Mouse (Mus musculus): ENCODE data around the gene Ccdc194. TPM values are rescaled to one million over a fixed set of nuclear protein-coding genes. Genes with fewer than 3 reads are reported as not detected.

The Ccdc194 gene
- 0.27 and 0.49 TPM in 2 replicates for polyA plus RNA-seq (2015; fragmentation: Nextera tagmentation; extraction: Ambion mirVana)

DNA sequence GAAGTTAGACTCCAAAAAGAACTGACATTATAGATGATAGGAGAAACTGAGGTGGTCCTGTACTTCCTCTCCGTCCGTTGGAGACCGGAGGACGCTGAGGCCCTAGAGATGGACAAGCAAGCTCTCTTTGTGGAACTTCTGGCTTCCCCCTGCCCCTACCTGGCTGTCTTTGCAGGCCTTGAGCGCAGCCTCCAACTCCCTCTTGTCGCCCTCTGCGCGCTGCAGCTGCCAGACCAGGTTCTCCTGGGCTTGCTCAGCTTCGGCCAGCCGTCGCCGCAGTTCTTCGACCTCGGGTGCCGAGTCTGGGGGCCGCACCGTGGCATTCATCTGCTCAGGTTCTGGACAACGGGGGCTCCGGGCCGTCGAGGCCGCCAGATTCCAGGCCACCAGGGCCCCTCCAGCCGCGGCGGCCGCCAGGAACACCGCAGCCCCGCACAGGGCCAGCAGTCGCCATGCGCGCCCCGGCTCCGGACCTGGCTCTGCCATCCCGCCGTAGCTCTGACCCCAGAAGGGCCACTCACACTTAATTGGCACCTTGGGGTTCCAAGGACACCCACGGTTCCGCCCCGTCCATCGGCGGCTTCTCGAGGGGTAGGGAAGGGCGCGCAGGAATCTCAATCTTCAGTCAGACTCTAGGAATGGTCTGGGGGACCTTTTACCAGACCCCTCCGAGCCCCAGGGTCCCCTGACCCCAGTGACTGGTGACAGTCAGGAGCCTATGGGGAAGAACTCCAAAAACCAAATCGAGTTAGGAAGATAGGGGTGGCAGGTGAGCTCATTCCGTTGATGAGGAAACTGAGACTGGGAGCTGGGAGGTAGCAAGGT, at the start of gene Ccdc194:
Gene Ccdc194 (minus strand): TSS at position 486 of the 825 bp plus-strand sequence.
- 17% methylated on average over 46 of the region's 46 CpGs for WGBS
- Histone ChIP-seq H3K4me3 (replicated peaks) (0 out of 2 replicates have a peak within 1 kb of the TSS, but pooled peaks have one; percentile 9), H3K36me3 (no peaks in the 10 kb centered on the region), H3K27ac (peak within 1 kb of the TSS; percentile 46; the same call in 1 of the 2 replicates), H3K4me1 (peaks cover 10% of the 10 kb centered on the region; the same call in 1 of the 2 replicates), H3K9me3 (no peaks in the 10 kb centered on the region), H3K27me3 (replicated peaks) (peaks cover 11% of the 10 kb centered on the region), H3K4me2 (peak within 1 kb of the TSS; percentile 11; the same call in 1 of the 2 replicates), H3K9ac (no peak within 1 kb of the TSS)
- ATAC-seq (ENCODE audit: insufficient read depth, low FRiP score, low read depth) = no peak

DNA sequence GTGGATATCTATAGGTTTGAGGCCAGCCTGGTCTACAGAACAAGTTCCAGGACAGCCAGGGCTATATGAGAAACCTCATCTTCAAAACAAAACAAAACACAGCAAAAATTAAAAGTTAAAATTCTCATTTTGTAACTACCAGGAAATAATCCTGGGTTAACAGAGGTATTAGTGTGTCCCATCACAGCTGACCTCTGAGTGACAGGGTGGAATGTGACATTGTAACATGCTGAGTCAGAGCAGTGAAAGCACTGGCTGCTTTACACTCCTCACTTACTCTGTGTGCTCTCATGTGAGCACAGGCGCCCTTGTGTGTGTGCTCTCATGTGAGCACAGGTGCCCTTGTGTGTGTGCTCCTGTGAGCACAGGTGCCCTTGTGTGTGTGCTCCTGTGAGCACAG, 49.5 kb upstream of the Ccdc194 start:
- Histone ChIP-seq H3K27ac (no peak overlapping the region), H3K9me3 (no peaks in the 10 kb centered on the region), H3K4me2 (no peak overlapping the region), H3K4me1 (peaks cover 7% of the 10 kb centered on the region; the same call in 1 of the 2 replicates), H3K4me3 (replicated peaks) (no peak overlapping the region), H3K27me3 (replicated peaks) (no peaks in the 10 kb centered on the region), H3K9ac (no peak overlapping the region), H3K36me3 (no peaks in the 10 kb centered on the region)
- no peak for ATAC-seq (ENCODE audit: insufficient read depth, low FRiP score, low read depth)
- 57% methylated on average over 1 of the region's 1 CpGs for WGBS

DNA sequence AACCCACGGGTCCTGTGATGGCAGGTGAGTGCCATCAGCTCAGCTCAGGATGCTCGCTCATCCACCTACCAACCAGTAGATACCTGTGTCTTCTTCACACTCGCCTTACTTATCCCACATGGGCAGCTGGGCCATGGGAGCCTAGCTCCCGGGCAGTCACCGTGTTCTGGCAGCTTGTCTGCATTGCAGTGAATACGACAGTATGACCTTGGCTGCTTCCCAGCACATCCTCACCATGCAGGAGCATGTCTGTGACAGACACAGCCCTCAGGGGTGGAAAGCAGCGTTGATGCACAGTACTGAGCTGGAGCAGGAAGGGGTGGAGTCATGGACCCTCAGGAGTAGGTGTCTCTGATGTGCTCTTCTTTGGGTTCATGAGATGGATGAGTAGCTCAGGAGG, 48.9 kb upstream of the Ccdc194 start:
- no peaks in the 10 kb centered on the region for H3K27me3 ChIP-seq (replicated peaks)
- H3K4me2 ChIP-seq = no peak overlapping the region
- no peak overlapping the region for H3K9ac ChIP-seq
- H3K4me1 ChIP-seq = peaks cover 7% of the 10 kb centered on the region; the same call in 1 of the 2 replicates
- H3K27ac ChIP-seq = no peak overlapping the region
- no peak overlapping the region for H3K4me3 ChIP-seq (replicated peaks)
- 70% methylated on average over 7 of the region's 7 CpGs for WGBS
- ATAC-seq (ENCODE audit: insufficient read depth, low FRiP score, low read depth) = no peak
- no peaks in the 10 kb centered on the region for H3K9me3 ChIP-seq
- H3K36me3 ChIP-seq = no peaks in the 10 kb centered on the region

DNA sequence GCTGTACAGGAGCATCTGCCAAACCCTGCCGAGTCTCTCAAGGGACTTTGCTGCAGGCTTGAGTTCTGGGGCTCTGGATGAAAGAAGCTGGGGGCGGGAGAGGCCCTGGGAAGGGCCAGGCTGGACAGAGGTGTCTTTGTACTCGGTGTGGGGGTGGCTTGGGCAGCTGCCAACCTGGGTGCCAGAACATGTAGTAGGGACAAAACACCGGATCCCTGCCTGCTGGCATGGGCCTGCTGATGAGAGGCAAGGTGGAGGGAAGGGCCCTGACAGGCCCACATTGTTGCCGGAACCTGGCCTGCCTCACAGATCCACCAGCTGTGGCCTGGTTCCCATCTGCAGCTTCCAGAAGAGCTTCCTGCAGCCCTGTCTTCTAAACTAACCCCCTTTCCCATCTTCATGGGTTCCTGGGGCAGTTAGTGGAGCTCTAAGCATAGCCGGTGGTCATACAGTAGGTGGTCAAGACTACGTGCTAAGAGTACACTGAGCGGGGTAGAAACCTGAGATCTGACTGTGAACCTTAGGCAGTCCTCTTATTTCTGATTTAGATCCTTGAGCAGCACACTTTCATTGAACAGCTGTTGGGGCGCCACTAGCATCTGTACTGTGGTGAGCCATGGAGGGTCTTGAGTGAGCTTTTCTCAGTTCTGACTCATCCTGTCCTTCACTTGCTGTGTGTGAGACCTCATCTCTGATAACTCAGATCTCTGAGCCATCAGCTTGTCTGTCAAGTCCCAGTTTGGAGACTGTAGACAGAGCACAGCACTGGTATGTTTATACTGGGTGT, 47.5 kb upstream of the Ccdc194 start:
- 63% methylated on average over 9 of the region's 9 CpGs for WGBS
- Histone ChIP-seq H3K4me1 (peaks cover 17% of the 10 kb centered on the region), H3K4me2 (no peak overlapping the region), H3K27me3 (replicated peaks) (no peaks in the 10 kb centered on the region), H3K9ac (no peak overlapping the region), H3K9me3 (no peaks in the 10 kb centered on the region), H3K27ac (peak overlapping the region; percentile 52), H3K4me3 (replicated peaks) (no peak overlapping the region), H3K36me3 (no peaks in the 10 kb centered on the region)
- ATAC-seq (ENCODE audit: insufficient read depth, low FRiP score, low read depth) = no peak

GRCm38 (mm10) chr8:71572077-71572476, 46.6 kb upstream of the Ccdc194 start:
- Histone ChIP-seq H3K4me2 (no peak overlapping the region), H3K4me3 (replicated peaks) (no peak overlapping the region), H3K9me3 (no peaks in the 10 kb centered on the region), H3K27ac (0 out of 2 replicates have a peak overlapping the region, but pooled peaks have one; percentile 52), H3K9ac (no peak overlapping the region), H3K36me3 (no peaks in the 10 kb centered on the region), H3K4me1 (peaks cover 17% of the 10 kb centered on the region), H3K27me3 (replicated peaks) (no peaks in the 10 kb centered on the region)
- ATAC-seq (ENCODE audit: insufficient read depth, low FRiP score, low read depth) = no peak
- WGBS = 86% methylated on average over 2 of the region's 2 CpGs

DNA sequence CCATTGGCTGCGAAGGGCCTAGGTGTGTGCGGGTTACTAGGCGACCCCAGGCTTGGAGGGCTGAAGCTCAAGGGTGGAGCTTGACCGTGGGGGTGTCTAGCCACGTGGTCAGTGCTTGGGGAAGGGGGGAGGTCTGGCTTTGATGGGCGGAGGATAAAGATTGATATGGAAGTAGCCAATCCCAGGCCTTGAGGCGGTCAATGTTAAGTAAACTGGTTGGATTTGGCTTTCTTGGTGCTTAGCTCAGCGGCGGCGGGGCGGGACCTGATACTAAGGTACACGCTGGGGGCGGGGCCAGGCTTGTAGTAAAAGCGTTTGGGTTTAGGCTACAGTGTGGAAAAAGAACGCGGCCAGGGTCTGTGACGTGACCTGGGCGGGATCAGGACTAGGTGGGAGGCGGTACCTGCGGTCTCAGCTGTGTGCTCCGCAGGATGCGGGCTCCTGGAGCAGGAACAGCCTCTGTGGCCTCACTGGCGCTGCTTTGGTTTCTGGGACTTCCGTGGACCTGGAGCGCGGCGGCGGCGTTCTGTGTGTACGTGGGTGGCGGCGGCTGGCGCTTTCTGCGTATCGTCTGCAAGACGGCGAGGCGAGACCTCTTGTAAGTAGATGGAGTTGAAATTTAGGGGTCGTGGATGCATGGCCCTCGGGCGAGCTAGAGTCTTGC, 44.9 kb upstream of the Ccdc194 start:
- Histone ChIP-seq H3K4me1 (peaks cover 17% of the 10 kb centered on the region), H3K9me3 (no peaks in the 10 kb centered on the region), H3K27me3 (replicated peaks) (no peaks in the 10 kb centered on the region), H3K27ac (peak overlapping the region; percentile 94), H3K9ac (peak overlapping the region; percentile 47), H3K4me3 (replicated peaks) (peak overlapping the region; percentile 67), H3K4me2 (peak overlapping the region; percentile 88), H3K36me3 (no peaks in the 10 kb centered on the region)
- WGBS = under 1% methylated on average over 41 of the region's 41 CpGs
- peak; percentile 91 for ATAC-seq (ENCODE audit: insufficient read depth, low FRiP score, low read depth)

DNA sequence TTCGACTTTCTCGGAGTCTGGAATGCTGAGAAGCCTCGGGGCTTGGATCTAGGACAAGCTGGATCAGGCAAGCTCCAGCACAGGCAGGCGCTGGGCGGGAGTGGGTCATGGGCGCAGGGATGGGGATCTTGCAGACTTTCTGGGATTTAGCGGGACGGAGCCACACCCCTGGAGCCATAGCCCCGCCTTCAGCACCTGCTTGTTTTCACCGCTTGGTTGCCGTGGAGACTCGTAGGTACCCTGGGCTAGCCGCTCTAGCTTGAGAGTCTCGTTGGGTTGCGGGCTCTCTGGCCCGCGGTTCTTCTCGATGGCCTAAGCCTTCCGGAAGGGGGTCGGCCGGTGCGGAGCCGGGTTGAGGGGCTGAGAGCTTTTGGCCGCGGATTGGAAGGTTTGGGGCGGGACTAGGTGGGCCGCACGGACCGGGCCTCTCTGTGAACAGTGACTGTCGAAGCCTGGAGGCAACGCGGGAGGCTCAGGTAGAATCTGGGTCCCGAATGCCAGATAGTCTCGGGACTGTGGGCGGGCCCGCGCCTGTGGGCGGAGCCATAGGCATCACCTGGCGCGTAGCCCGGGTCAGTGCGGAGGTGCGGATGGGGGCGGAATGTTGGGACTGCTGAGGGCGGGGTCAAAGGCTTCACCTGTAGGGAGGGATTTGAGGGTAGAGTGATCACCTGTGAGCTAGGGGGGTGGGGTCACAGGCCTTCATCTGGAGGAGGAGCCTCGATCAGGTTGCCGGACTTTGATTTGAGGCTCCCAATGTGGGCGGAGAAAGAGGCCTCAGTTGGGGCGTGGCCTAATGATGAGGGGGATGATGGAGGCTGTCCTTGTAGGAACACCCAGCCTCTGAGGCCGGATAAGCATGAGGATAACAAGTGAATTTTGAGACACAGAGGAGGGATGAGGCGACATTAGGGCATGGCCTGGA, 44.1 kb upstream of the Ccdc194 start:
- Histone ChIP-seq H3K36me3 (no peaks in the 10 kb centered on the region), H3K9me3 (no peaks in the 10 kb centered on the region), H3K9ac (peak overlapping the region; percentile 10; the same call in 1 of the 2 replicates), H3K4me2 (peak overlapping the region; percentile 88), H3K4me3 (replicated peaks) (peak overlapping the region; percentile 67), H3K4me1 (peaks cover 17% of the 10 kb centered on the region), H3K27me3 (replicated peaks) (no peaks in the 10 kb centered on the region), H3K27ac (peak overlapping the region; percentile 94)
- WGBS = under 1% methylated on average over 51 of the region's 51 CpGs
- peak; percentile 74 for ATAC-seq (ENCODE audit: insufficient read depth, low FRiP score, low read depth)

- peak overlapping the region; percentile 94 for H3K27ac ChIP-seq
- peak overlapping the region; percentile 67 for H3K4me3 ChIP-seq (replicated peaks)
- peak overlapping the region; percentile 88 for H3K4me2 ChIP-seq
- H3K9me3 ChIP-seq = no peaks in the 10 kb centered on the region
- H3K4me1 ChIP-seq = peaks cover 17% of the 10 kb centered on the region
- 32% methylated on average over 6 of the region's 6 CpGs for WGBS
- H3K27me3 ChIP-seq (replicated peaks) = no peaks in the 10 kb centered on the region
- H3K9ac ChIP-seq = 0 out of 2 replicates have a peak overlapping the region, but pooled peaks have one; percentile 10
- no peak for ATAC-seq (ENCODE audit: insufficient read depth, low FRiP score, low read depth)
- no peaks in the 10 kb centered on the region for H3K36me3 ChIP-seq
Measured at GRCm38 (mm10) chr8:71568941-71569340, 43.4 kb upstream of the Ccdc194 start.

GRCm38 (mm10) chr8:71568387-71568937, 43.0 kb upstream of the Ccdc194 start, which contains the start of gene Slc27a1:
Slc27a1 (plus strand) TSS chr8:71568882.
- WGBS = 21% methylated on average over 13 of the region's 13 CpGs
- H3K9ac ChIP-seq = peak within 1 kb of the TSS; percentile 10; the same call in 1 of the 2 replicates
- H3K4me3 ChIP-seq (replicated peaks) = peak within 1 kb of the TSS; percentile 67
- H3K36me3 ChIP-seq = no peaks in the 10 kb centered on the region
- no peaks in the 10 kb centered on the region for H3K27me3 ChIP-seq (replicated peaks)
- H3K27ac ChIP-seq = peak within 1 kb of the TSS; percentile 94
- ATAC-seq (ENCODE audit: insufficient read depth, low FRiP score, low read depth) = no peak
- H3K4me1 ChIP-seq = peaks cover 17% of the 10 kb centered on the region
- no peaks in the 10 kb centered on the region for H3K9me3 ChIP-seq
- H3K4me2 ChIP-seq = peak within 1 kb of the TSS; percentile 88

DNA sequence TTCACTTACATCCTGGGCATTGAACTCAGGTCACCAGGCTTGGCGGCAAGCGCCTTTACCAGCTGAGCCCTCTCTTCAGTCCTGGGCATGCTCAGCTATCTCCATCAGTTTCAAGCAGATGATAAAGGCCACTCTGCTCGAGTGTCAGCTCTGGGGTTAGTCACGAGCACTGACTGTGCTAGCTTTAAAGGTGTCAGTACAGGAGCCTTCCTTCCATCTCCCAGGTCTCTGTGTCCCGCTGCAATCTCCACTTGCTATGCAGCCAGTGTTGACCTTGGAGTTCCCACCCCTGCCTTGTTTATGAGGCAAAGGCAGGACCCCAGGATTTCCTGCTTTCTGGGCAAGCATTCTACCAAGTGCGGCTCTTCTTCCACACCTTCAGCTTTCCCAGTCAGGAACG, 42.1 kb upstream of the Ccdc194 start:
- no peak overlapping the region for H3K4me2 ChIP-seq
- 73% methylated on average over 7 of the region's 7 CpGs for WGBS
- no peak overlapping the region for H3K9ac ChIP-seq
- no peaks in the 10 kb centered on the region for H3K36me3 ChIP-seq
- ATAC-seq (ENCODE audit: insufficient read depth, low FRiP score, low read depth) = no peak
- no peak overlapping the region for H3K27ac ChIP-seq
- no peaks in the 10 kb centered on the region for H3K9me3 ChIP-seq
- H3K4me1 ChIP-seq = peaks cover 23% of the 10 kb centered on the region
- no peak overlapping the region for H3K4me3 ChIP-seq (replicated peaks)
- H3K27me3 ChIP-seq (replicated peaks) = peaks cover 1% of the 10 kb centered on the region; the same call in 1 of the 2 replicates

Data from stomach, embryonic 15.5 days (tissue).